Mouse (Mus musculus): ENCODE measurements around the gene Zdhhc19. TPM values are rescaled to one million over a fixed set of nuclear protein-coding genes. Genes with fewer than 3 reads are reported as not detected.

Gene Zdhhc19
- polyA plus RNA-seq, 1 experiment from 2014 or later, result not detected

- 49% methylated on average over 18 of the region's 18 CpGs for WGBS
- no peaks in the 10 kb centered on the region for H3K36me3 ChIP-seq (ENCODE audit: insufficient read depth, low read length)
- no peak overlapping the region for H3K27ac ChIP-seq (ENCODE audit: low read length)
- H3K4me3 ChIP-seq (ENCODE audit: low read depth, low read length), result no peak overlapping the region
- peaks cover 5% of the 10 kb centered on the region; the same call in 1 of the 2 replicates for H3K4me1 ChIP-seq (ENCODE audit: insufficient read depth, low read depth, low read length)
- H3K9ac ChIP-seq (replicated peaks; ENCODE audit: low read depth), result no peak overlapping the region
- TF ChIP-seq CTCF (IDR thresholded peaks at IDR 0.05) (no peak), EP300 (IDR thresholded peaks at IDR 0.05) (no peak)
- no peaks in the 10 kb centered on the region for H3K9me3 ChIP-seq (ENCODE audit: low read length)
- no peak for ATAC-seq
- no peak overlapping the region for H3K4me2 ChIP-seq (replicated peaks; ENCODE audit: low read depth, low read length)
- H3K27me3 ChIP-seq (replicated peaks; ENCODE audit: insufficient read depth, low read length), result no peaks in the 10 kb centered on the region
- DNase-seq (ENCODE audit: low spot score), result peak; percentile 54
These were observed 14.6 kb downstream of the Zdhhc19 start for GRCm38 (mm10) chr16:32510399-32511337.

- WGBS, result 78% methylated on average over 3 of the region's 3 CpGs
- DNase-seq (ENCODE audit: low spot score) (no peak), ATAC-seq (no peak)
- Histone ChIP-seq H3K9ac (replicated peaks; ENCODE audit: low read depth) (no peak overlapping the region), H3K27me3 (replicated peaks; ENCODE audit: insufficient read depth, low read length) (no peaks in the 10 kb centered on the region), H3K36me3 (ENCODE audit: insufficient read depth, low read length) (no peaks in the 10 kb centered on the region), H3K9me3 (ENCODE audit: low read length) (no peaks in the 10 kb centered on the region), H3K4me1 (ENCODE audit: insufficient read depth, low read depth, low read length) (peaks cover 5% of the 10 kb centered on the region; the same call in 1 of the 2 replicates), H3K27ac (ENCODE audit: low read length) (no peak overlapping the region), H3K4me2 (replicated peaks; ENCODE audit: low read depth, low read length) (no peak overlapping the region), H3K4me3 (ENCODE audit: low read depth, low read length) (no peak overlapping the region)
- TF ChIP-seq CTCF (IDR thresholded peaks at IDR 0.05) (no peak), EP300 (IDR thresholded peaks at IDR 0.05) (no peak)
These were observed 15.3 kb downstream of the Zdhhc19 start for GRCm38 (mm10) chr16:32511338-32511734.

- no peak overlapping the region for H3K4me2 ChIP-seq (replicated peaks; ENCODE audit: low read depth, low read length)
- TF ChIP-seq CTCF (IDR thresholded peaks at IDR 0.05), result no peak
- no peak for TF ChIP-seq EP300 (IDR thresholded peaks at IDR 0.05)
- no peaks in the 10 kb centered on the region for H3K36me3 ChIP-seq (ENCODE audit: insufficient read depth, low read length)
- WGBS, result 82% methylated on average over 8 of the region's 8 CpGs
- H3K4me3 ChIP-seq (ENCODE audit: low read depth, low read length), result no peak overlapping the region
- no peak for DNase-seq (ENCODE audit: low spot score)
- no peak overlapping the region for H3K9ac ChIP-seq (replicated peaks; ENCODE audit: low read depth)
- no peak overlapping the region for H3K27ac ChIP-seq (ENCODE audit: low read length)
- peaks cover 5% of the 10 kb centered on the region; the same call in 1 of the 2 replicates for H3K4me1 ChIP-seq (ENCODE audit: insufficient read depth, low read depth, low read length)
- no peaks in the 10 kb centered on the region for H3K27me3 ChIP-seq (replicated peaks; ENCODE audit: insufficient read depth, low read length)
- H3K9me3 ChIP-seq (ENCODE audit: low read length), result no peaks in the 10 kb centered on the region
- no peak for ATAC-seq
These were observed 15.9 kb downstream of the Zdhhc19 start for GRCm38 (mm10) chr16:32511827-32512490.

GRCm38 (mm10) chr16:32512921-32513320 lies 16.9 kb downstream of the Zdhhc19 start:
- no peak overlapping the region for H3K27ac ChIP-seq (ENCODE audit: low read length)
- H3K27me3 ChIP-seq (replicated peaks; ENCODE audit: insufficient read depth, low read length), result no peaks in the 10 kb centered on the region
- WGBS, result 44% methylated on average over 3 of the region's 3 CpGs
- H3K4me2 ChIP-seq (replicated peaks; ENCODE audit: low read depth, low read length), result no peak overlapping the region
- H3K4me3 ChIP-seq (ENCODE audit: low read depth, low read length), result no peak overlapping the region
- H3K4me1 ChIP-seq (ENCODE audit: insufficient read depth, low read depth, low read length), result peaks cover 5% of the 10 kb centered on the region; the same call in 1 of the 2 replicates
- no peak overlapping the region for H3K9ac ChIP-seq (replicated peaks; ENCODE audit: low read depth)
- TF ChIP-seq CTCF (IDR thresholded peaks at IDR 0.05) (no peak), EP300 (IDR thresholded peaks at IDR 0.05) (no peak)
- no peak for DNase-seq (ENCODE audit: low spot score)
- no peaks in the 10 kb centered on the region for H3K9me3 ChIP-seq (ENCODE audit: low read length)
- ATAC-seq, result no peak
- no peaks in the 10 kb centered on the region for H3K36me3 ChIP-seq (ENCODE audit: insufficient read depth, low read length)

- 72% methylated on average over 6 of the region's 6 CpGs for WGBS
- no peaks in the 10 kb centered on the region for H3K36me3 ChIP-seq (ENCODE audit: insufficient read depth, low read length)
- DNase-seq (ENCODE audit: low spot score), result no peak
These were observed 17.3 kb downstream of the Zdhhc19 start for GRCm38 (mm10) chr16:32513401-32513800.

DNA sequence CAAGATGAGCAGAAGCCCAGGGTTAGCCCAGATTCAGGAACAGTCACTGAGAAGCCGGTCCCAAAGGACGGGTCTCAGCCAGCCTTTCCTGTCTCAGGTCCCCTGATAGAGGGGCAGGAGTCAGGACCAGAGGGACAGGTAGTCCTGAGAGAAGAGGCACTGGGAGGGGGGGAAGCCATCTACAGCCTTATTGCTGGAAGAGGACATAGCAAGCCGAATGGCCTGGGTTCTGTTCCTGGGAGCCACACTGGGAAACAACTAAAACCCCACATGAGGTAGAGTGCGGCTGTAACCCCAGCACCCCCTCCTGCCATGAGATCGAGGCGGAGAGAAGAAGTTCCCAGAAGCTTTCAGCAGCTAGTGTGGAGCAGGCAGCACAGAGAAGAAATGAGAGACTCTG lies 17.9 kb downstream of the Zdhhc19 start:
- no peak for DNase-seq (ENCODE audit: low spot score)
- Histone ChIP-seq H3K4me2 (replicated peaks; ENCODE audit: low read depth, low read length) (no peak overlapping the region), H3K27me3 (replicated peaks; ENCODE audit: insufficient read depth, low read length) (no peaks in the 10 kb centered on the region), H3K4me1 (ENCODE audit: insufficient read depth, low read depth, low read length) (peaks cover 5% of the 10 kb centered on the region; the same call in 1 of the 2 replicates), H3K36me3 (ENCODE audit: insufficient read depth, low read length) (no peaks in the 10 kb centered on the region), H3K4me3 (ENCODE audit: low read depth, low read length) (no peak overlapping the region), H3K9me3 (ENCODE audit: low read length) (no peaks in the 10 kb centered on the region), H3K9ac (replicated peaks; ENCODE audit: low read depth) (no peak overlapping the region), H3K27ac (ENCODE audit: low read length) (no peak overlapping the region)
- no peak for TF ChIP-seq CTCF (IDR thresholded peaks at IDR 0.05)
- TF ChIP-seq EP300 (IDR thresholded peaks at IDR 0.05), result no peak
- no peak for ATAC-seq
- over 99% methylated on average over 6 of the region's 6 CpGs for WGBS

More at GRCm38 (mm10) chr16:32513401-32513800, 17.3 kb downstream of the Zdhhc19 start:
- H3K9me3 ChIP-seq (ENCODE audit: low read length), result no peaks in the 10 kb centered on the region
- H3K4me3 ChIP-seq (ENCODE audit: low read depth, low read length), result no peak overlapping the region
- no peak overlapping the region for H3K4me2 ChIP-seq (replicated peaks; ENCODE audit: low read depth, low read length)
- H3K27me3 ChIP-seq (replicated peaks; ENCODE audit: insufficient read depth, low read length), result no peaks in the 10 kb centered on the region
- no peak for ATAC-seq
- no peak overlapping the region for H3K9ac ChIP-seq (replicated peaks; ENCODE audit: low read depth)
- TF ChIP-seq CTCF (IDR thresholded peaks at IDR 0.05), result no peak
- TF ChIP-seq EP300 (IDR thresholded peaks at IDR 0.05), result no peak
- H3K4me1 ChIP-seq (ENCODE audit: insufficient read depth, low read depth, low read length), result peaks cover 5% of the 10 kb centered on the region; the same call in 1 of the 2 replicates
- no peak overlapping the region for H3K27ac ChIP-seq (ENCODE audit: low read length)
